Mouse (Mus musculus) lung, postnatal 0 days (tissue): ENCODE results near the gene Tubb4b.

ENCODE experiments used
- CTCF ChIP-seq: IDR thresholded peaks from 2 replicates; pipeline ENCODE4 v1.5.1; 2016; ENCODE audit warnings: antibody characterized with exemption, mild to moderate bottlenecking
- EP300 ChIP-seq: IDR thresholded peaks from 2 replicates; pipeline ENCODE4 v1.6.1; 2016; ENCODE audit warnings: antibody characterized with exemption, mild to moderate bottlenecking, control low read depth

DNA sequence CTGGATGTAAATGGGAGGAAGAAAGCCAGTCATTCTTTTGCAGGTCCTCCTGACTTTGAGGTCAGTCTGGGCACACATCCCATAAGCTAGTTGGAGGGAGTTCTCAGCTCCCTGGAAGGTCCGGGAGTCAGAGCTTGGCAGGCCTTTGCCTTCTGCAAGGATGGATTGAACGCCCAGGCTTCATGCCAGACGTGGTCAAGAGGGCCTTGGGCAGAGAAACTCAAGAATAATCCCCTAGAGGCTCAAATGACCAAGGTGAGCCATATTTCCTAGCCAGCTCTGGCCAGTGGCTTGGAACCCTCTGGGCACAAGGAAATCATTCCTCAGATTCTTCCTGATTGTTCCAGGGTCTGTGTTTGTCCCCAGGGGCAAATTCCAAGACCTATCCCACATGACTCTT is 40.3 kb upstream of the Tubb4b start:
- TF ChIP-seq CTCF, result no peak
- no peak for TF ChIP-seq EP300
